Mouse (Mus musculus) E14TG2a.4 (cell line): ENCODE measurements around the gene Ctxn1.

Experiments
- H3K27me3 ChIP-seq: 2 replicates; pipeline ENCODE4 v1.6.1; 2014; ENCODE audit warnings: low read length, control low read depth; ENCODE audit not compliant: insufficient read depth
- H3K36me3 ChIP-seq: 2 replicates; pipeline ENCODE4 v1.6.1; 2014; ENCODE audit warnings: low read length, control low read depth; ENCODE audit not compliant: insufficient read depth
- H3K4me1 ChIP-seq: replicated peaks from 2 replicates; pipeline ENCODE4 v1.6.1; 2014; ENCODE audit warnings: low read depth, low read length, control low read depth
- H3K4me3 ChIP-seq: replicated peaks from 2 replicates; pipeline ENCODE4 v1.5.1; 2014; ENCODE audit warnings: mild to moderate bottlenecking, low read length
- H3K9me3 ChIP-seq: 2 replicates; pipeline ENCODE4 v1.6.1; 2014; ENCODE audit warnings: low read length, control low read depth
- CTCF ChIP-seq: conservative IDR thresholded peaks from 2 replicates; pipeline ENCODE4 v1.5.1; 2014; ENCODE audit warnings: low read length
- NANOG ChIP-seq: IDR thresholded peaks from 2 replicates; pipeline ENCODE4 v1.6.1; 2014; ENCODE audit warnings: borderline replicate concordance, low read length, mixed read lengths
- POU5F1 ChIP-seq: IDR thresholded peaks from 2 replicates; pipeline ENCODE4 v1.6.1; 2014; ENCODE audit warnings: low read length, borderline replicate concordance

Gene Ctxn1

DNA sequence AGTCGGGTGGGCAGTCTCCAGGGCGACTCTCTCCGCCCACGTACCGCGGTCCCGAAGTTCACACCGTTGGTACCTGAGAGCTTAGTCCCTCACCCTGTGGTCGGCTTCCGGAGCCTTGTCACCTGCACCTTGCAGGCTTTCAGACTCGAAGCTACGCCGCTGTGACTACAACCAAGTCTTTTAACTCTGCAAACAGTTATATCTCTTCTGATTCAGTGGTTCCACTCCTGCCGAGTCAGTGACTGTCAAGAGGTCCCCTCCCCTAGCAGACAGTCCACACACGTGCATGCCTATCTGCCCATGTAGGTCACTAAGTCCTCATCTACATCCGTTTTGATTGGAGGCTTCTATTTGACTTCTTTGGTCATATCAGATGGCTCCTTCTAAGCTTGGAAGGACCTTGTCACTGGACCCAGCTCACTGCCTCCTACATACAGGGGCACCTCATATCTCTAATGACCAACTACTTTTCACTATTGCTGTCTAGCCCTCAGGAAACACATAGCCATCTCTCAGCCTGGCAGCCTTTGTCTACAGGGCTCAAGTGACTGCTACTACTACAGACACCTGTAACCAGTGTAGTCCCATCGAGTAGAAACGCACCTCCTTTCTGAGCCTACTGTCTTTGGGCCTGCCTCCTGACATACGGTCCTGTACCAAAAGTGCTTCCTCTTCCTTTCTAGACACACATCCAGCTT is 19.7 kb downstream of the Ctxn1 start:
- no peaks in the 10 kb centered on the region for H3K9me3 ChIP-seq
- H3K36me3 ChIP-seq, result peaks cover 49% of the 10 kb centered on the region
- H3K4me1 ChIP-seq, result peaks cover 47% of the 10 kb centered on the region
- TF ChIP-seq CTCF (no peak), POU5F1 (no peak), NANOG (no peak)
- peak overlapping the region; percentile 88 for H3K4me3 ChIP-seq
- peaks cover 19% of the 10 kb centered on the region for H3K27me3 ChIP-seq

DNA sequence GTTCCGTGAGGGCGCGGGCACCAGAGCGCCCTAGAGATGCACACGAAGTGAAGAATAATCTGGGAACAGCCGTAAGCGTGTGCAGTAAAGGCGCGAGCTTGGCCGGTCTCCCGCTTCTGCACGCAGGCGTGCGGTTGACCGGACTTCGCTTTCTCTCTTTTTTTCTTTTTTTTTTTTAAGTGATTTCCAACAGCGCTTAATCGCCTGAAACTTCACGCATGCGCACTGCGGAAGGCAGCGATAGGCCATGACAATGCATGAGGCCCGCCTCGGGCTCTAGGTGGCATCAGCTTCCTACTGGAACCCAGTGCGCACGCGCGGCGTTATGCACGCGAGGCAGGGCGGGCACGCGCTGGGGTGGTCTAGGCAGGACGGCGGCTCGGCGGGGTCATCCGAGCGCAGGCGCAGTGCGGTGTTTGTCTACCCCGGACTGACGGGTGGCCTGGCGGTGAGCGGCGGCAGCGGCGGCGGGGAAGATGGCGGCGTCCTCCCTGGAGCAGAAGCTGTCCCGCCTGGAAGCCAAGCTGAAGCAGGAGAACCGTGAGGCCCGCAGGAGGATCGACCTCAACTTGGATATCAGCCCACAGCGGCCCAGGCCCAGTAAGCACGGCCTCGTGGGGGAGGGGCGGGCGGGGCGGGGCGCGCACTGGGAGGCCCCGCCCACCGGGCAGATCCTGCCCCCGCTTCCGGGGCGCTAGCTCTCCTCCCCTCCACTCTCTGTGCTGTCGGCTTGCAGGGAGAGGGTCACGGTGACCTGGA is 20.5 kb downstream of the Ctxn1 start, which contains the start of the genes Map2k7 and Gm49320:
TSS of gene Map2k7 (plus strand) at position 307 of the 759 bp plus-strand sequence.
TSS of gene Gm49320 (plus strand) at position 432 of the 759 bp plus-strand sequence.
- Histone ChIP-seq H3K4me1 (peaks cover 47% of the 10 kb centered on the region), H3K9me3 (no peaks in the 10 kb centered on the region), H3K27me3 (peaks cover 26% of the 10 kb centered on the region), H3K4me3 (peak within 1 kb of the TSS; percentile 88), H3K36me3 (peaks cover 42% of the 10 kb centered on the region)
- no peak for TF ChIP-seq CTCF
- no peak for TF ChIP-seq NANOG
- no peak for TF ChIP-seq POU5F1

DNA sequence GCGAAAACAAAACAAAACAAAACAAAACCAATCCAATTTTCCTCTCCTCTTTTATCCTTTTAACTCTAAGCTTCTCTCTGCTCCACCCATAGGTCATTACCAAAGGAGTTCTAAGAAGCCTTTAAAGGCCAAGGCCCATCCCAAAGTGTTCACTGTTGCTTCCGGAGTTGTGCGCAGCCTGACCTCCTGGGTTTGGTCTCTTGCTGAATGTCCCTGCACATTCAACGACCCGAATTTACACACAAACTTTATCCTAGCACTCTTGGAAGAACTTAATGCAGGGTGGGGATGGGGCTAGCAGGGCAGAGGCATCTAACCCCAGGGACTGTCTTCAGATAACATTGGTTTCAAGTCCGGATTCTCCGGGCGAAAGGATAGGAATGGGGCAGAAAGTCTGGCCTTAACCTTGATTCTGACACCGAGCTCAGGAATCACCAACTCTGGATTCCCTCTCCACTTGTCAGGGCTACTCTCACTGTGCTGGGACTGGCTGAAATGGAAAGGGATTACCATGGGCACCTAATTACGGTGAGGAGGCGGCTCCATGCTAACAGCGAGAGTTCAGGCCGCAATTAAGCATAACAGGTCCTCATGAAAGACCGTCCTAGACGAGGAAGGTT is 21.1 kb downstream of the Ctxn1 start:
- Histone ChIP-seq H3K9me3 (no peaks in the 10 kb centered on the region), H3K4me1 (peaks cover 43% of the 10 kb centered on the region), H3K4me3 (peak overlapping the region; percentile 88), H3K27me3 (peaks cover 26% of the 10 kb centered on the region), H3K36me3 (peaks cover 35% of the 10 kb centered on the region)
- TF ChIP-seq CTCF, result no peak
- TF ChIP-seq POU5F1, result no peak
- TF ChIP-seq NANOG, result no peak

- H3K4me1 ChIP-seq, result peaks cover 32% of the 10 kb centered on the region
- H3K27me3 ChIP-seq, result peaks cover 78% of the 10 kb centered on the region
- H3K36me3 ChIP-seq, result no peaks in the 10 kb centered on the region
- TF ChIP-seq POU5F1 (no peak), NANOG (no peak)
- H3K4me3 ChIP-seq, result no peak overlapping the region
- no peaks in the 10 kb centered on the region for H3K9me3 ChIP-seq
These were observed 28.3 kb downstream of the Ctxn1 start for GRCm38 (mm10) chr8:4230612-4231351.

GRCm38 (mm10) chr8:4229784-4230183 is 29.3 kb downstream of the Ctxn1 start:
- no peak for TF ChIP-seq NANOG
- TF ChIP-seq POU5F1, result no peak
- TF ChIP-seq CTCF, result no peak

GRCm38 (mm10) chr8:4227919-4228318 is 31.2 kb downstream of the Ctxn1 start:
- Histone ChIP-seq H3K9me3 (no peaks in the 10 kb centered on the region), H3K4me1 (peaks cover 33% of the 10 kb centered on the region), H3K27me3 (peaks cover 78% of the 10 kb centered on the region), H3K36me3 (no peaks in the 10 kb centered on the region), H3K4me3 (no peak overlapping the region)
- no peak for TF ChIP-seq POU5F1
- TF ChIP-seq NANOG, result no peak
- no peak for TF ChIP-seq CTCF

More at GRCm38 (mm10) chr8:4229784-4230183, 29.3 kb downstream of the Ctxn1 start:
- H3K36me3 ChIP-seq, result no peaks in the 10 kb centered on the region
- H3K27me3 ChIP-seq, result peaks cover 73% of the 10 kb centered on the region
- no peak overlapping the region for H3K4me3 ChIP-seq
- H3K9me3 ChIP-seq, result no peaks in the 10 kb centered on the region
- peaks cover 33% of the 10 kb centered on the region for H3K4me1 ChIP-seq

GRCm38 (mm10) chr8:4226739-4227347 is 32.2 kb downstream of the Ctxn1 start, which contains the start of gene Lrrc8e:
Lrrc8e (plus strand) TSS chr8:4226827.
- Histone ChIP-seq H3K9me3 (no peaks in the 10 kb centered on the region), H3K27me3 (peaks cover 85% of the 10 kb centered on the region), H3K4me3 (peak within 1 kb of the TSS; percentile 63), H3K4me1 (peaks cover 30% of the 10 kb centered on the region), H3K36me3 (no peaks in the 10 kb centered on the region)
- no peak for TF ChIP-seq CTCF
- TF ChIP-seq NANOG, result no peak
- no peak for TF ChIP-seq POU5F1
